ENCODE assay signal across 11 mouse cellular contexts in the genomic region with DNA sequence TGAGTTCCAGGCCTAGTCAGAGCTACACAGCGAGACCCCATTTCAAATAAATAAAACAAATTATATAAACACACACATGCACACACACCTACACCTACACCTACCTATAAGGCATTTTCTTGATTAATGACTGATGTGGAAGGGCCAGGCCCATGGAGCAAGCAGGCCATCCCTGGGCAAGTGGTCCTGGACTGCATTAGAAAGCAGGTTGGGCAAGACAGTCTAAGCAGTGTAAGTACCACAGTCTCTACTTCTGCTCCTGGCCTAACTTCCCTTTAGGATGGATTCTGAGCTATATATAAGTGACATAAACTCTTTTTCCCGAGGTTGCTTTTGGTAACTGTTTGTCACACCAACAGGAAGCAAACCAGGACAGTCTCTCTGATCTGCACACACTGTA.
"Had no signal": no experiment of that assay in that cellular context is flagged by ENCODE, and none has a peak within 500 bp of the region (broad histone marks: within the 10 kb centered on the region; RNA-seq: fewer than 3 reads in every experiment).

No protein-coding gene starts in this region.

- ATAC-seq: liver, postnatal 0 days; midbrain, embryonic 13.5 days had no signal

- H3K27ac ChIP-seq: kidney, embryonic 15.5 days; left cerebral cortex, adult 2 months; lung, embryonic 15.5 days; macrophage; midbrain, embryonic 13.5 days had no signal

- H3K4me3 ChIP-seq: kidney, embryonic 15.5 days; left cerebral cortex, adult 2 months; lung, embryonic 15.5 days; midbrain, embryonic 13.5 days had no signal

- DNase-seq: kidney, adult 2 months; kidney, postnatal 14 days; liver, postnatal 0 days; lung, postnatal 14 days; right cerebral cortex, postnatal 25 days; thymus, postnatal 36 days had no signal

- H3K9me3 ChIP-seq: kidney, embryonic 15.5 days; lung, embryonic 15.5 days; midbrain, embryonic 13.5 days had no signal

- H3K27me3 ChIP-seq: kidney, embryonic 15.5 days; lung, embryonic 15.5 days; midbrain, embryonic 13.5 days had no signal

- H3K4me2 ChIP-seq: kidney, embryonic 15.5 days; lung, embryonic 15.5 days had no signal

- H3K9ac ChIP-seq: kidney, embryonic 15.5 days; liver, postnatal 0 days; lung, embryonic 15.5 days; midbrain, embryonic 13.5 days had no signal
